Mouse (Mus musculus) mature B cell (primary cell): ENCODE measurements around the gene Saal1.
"Not testable (repeated sequence)": the region's sequence is repeated elsewhere in the genome, so short reads cannot be mapped to it uniquely, and the experiment has no call there.

Experiments
- in situ Hi-C: fragments of 300-500 bp; cut with MboI; formaldehyde crosslinking; loops from 2 replicates; pipeline ENCODE4 v1.14.3; 2019

Gene Saal1

DNA sequence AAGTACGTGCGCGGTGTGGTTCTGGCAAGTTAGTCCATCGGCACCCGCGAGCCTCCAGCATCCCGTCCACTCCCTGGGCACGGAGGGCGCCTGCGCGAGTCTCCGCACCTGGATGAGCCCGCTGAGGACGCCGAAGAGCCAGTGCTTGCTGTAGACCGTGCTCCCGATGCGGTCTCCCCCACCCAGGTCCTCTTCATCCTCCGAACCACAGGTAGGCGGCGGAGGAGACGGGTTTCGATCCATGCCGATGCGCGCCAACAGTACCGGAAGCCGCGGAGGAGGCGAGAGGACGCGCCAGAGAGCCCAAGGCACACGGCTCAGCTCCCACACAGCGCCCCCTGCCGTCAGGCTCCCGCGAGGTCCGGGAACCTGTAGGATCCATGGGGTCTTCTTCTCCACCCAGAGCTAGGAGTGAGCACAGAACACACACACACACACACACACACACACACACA lies at the start of gene Saal1:
TSS of gene Saal1 (minus strand) at position 291 of the 455 bp plus-strand sequence.
- in situ Hi-C loops, result no loop called here

DNA sequence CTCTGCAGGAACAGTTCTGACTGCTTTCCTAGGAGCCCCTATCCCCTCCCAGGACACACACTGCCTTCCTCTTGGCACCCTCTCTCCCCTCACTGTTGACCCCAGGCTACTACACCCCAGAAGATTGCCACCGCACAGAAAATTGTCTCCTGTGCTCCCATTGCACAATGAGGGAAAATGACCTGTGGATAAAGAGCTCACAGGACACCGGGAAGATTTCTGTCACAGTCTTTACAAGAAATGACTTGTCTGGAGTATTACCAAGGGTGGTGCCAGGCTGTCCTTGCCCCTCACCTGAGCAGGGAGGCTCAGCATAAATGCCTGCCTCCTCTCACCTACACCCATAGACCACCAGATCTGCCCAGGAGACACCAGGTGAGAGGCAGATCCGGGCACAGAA lies 41.0 kb upstream of the Saal1 start, which contains the start of gene Saa2:
TSS of gene Saa2 (plus strand) at position 301 of the 400 bp plus-strand sequence.
- in situ Hi-C loops, result no loop called here

DNA sequence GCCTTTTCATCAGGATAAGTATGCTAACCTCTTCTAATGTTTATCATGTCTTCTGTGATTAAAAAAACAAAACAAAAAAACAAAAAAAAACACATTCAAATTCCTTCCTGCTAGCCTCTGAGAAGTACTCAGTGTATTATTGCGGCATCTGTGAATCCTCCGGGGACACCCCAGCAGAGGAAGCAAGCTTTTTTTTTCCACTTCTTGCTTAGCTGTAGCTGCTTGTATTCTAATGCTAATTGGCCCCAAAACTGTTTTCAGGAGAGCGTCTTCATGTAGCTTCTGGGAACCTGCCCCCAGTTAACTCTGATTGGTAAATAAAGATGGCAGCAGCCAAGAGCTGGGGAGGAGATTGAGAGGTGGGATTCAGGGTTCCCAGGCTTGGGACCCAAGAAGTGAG lies 38.0 kb upstream of the Saal1 start:
- in situ Hi-C loops, result no loop called here

- in situ Hi-C loops, result no loop called here
Measured at GRCm38 (mm10) chr7:46746381-46746780, 35.9 kb upstream of the Saal1 start.

- in situ Hi-C loops, result no loop called here
Measured at GRCm38 (mm10) chr7:46745816-46746215, 35.3 kb upstream of the Saal1 start.

GRCm38 (mm10) chr7:46742880-46743279 lies 32.4 kb upstream of the Saal1 start, which contains the start of gene Saa1:
Gene Saa1, minus strand, starts transcription at chr7:46742980.
- in situ Hi-C loops, result not testable (repeated sequence)

GRCm38 (mm10) chr7:46740041-46740440 lies 29.6 kb upstream of the Saal1 start:
- in situ Hi-C loops, result not testable (repeated sequence)

DNA sequence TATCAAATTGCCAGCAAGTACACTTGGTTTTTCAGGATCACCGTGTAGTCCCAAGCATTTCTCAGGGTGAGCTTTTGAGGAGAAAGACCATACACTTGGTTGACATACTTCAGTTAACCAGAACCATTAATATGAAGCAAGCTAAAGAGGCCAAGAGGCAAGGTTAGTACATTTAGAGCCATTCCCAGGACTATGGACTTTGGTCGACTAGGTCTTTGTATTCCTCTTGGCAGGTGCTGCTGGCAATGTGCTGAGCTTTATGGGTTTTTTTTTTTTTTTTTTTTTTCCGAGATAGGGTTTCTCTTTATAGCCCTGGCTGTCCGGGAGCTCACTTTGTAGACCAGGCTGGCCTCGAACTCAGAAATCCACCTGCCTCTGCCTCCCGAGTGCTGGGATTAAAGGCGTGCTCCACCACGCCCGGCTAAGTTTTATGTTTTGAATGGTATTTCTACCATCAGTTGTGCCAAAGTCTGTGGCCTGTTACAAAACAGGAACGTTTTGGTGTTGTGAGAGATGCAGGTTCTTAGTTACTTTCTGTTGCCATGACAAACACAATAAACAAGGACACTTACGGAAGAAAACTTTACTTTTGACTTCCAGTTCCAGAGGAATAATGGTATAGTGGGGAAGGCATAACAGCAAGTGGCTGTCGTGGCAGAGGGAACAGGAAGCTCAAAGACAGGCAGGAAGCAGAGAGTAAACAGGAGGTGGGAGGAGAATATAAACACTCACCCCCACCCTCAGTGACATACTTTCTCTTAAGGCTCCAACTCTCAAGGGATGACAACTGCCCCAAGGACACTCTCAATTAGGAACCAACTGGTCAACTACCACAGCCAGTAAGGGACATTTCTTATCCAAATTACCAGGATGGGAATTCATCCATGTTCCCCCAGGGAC lies 28.3 kb upstream of the Saal1 start:
- in situ Hi-C loops, result no loop called here

GRCm38 (mm10) chr7:46734983-46735382 lies 24.5 kb upstream of the Saal1 start:
- in situ Hi-C loops, result no loop called here

DNA sequence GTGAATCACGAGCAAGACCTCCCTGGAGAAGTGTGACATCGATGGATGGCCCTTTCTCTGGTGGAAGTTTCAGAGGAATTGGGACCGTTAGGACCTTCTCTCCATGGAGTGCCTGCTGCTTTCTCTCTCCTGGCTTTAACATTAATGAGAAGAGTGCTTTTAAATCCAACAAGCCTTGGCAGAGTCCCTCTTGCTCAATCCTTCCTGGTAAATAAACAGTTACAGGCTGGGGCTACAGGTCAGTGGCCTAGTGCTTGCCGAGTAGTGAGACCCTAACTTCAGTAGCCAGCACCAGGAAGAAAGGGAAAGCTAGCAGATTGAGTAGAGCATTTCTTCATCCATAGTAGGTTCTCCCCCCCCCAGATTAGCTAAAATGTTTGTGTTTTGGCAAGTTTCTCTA lies 22.0 kb upstream of the Saal1 start, which contains the start of gene Saa4:
TSS of gene Saa4 (minus strand) at position 146 of the 400 bp plus-strand sequence.
- in situ Hi-C loops, result no loop called here

- in situ Hi-C loops, result no loop called here
Measured at GRCm38 (mm10) chr7:46727584-46727983, 17.1 kb upstream of the Saal1 start.

GRCm38 (mm10) chr7:46724396-46724795 lies 13.9 kb upstream of the Saal1 start:
- in situ Hi-C loops, result no loop called here

DNA sequence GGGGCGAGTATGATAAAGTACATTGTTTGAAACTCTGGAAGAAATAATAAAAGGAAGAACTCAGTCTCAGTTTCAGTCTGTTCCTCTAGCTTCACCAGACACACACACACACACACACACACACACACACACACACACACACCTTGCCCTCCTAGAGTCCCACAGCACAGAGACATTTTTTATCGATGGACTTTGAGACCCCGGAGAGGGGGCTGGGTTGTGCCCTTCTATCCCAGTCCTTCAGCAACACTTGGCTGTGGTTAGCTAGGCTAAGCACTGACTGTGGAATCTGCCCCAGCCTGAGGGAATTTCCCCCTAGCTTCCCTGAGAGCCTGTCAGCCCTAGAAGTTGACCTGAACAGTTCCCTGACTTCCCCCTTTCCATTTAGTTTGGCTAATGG lies 13.4 kb upstream of the Saal1 start:
- in situ Hi-C loops, result no loop called here

DNA sequence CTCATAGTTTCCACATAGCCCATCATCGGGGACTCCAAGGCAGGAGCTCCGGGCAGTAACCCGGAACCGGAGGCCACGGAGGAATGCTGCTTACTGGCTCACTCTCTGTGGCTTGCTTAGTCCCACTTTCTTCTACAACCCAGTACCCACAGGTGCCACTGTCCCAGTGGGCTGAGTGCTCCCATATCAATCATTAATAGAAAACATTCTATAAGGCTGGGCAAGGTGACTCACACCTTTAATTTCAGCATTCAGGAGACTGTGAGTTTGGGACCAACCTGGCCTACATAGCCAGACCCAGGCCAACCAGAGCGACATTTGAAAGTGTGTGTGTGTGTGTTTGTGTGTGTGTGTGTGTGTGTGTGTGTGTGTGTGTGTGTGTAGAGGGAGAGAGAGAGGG lies 12.9 kb upstream of the Saal1 start:
- in situ Hi-C loops, result no loop called here

DNA sequence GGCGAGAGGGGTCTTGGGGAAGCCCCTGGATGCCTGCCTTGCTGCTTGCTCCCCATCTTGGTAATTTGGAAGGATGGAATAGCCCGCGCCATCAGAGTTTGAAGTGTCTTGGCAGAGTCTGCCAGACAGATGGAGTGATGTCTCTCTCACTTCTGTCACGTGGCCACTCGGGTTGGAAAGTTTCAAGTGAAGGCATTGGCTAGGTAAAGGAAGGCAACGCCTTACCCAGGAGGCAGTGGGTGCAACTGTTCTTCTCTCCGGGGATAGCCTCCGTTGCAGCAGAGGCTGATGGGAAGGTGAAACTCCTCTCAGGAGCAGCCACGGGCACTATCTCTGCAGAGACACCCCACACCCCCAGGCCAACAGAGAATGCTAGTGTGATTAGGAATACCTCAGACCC lies 10.0 kb upstream of the Saal1 start:
- in situ Hi-C loops, result no loop called here

DNA sequence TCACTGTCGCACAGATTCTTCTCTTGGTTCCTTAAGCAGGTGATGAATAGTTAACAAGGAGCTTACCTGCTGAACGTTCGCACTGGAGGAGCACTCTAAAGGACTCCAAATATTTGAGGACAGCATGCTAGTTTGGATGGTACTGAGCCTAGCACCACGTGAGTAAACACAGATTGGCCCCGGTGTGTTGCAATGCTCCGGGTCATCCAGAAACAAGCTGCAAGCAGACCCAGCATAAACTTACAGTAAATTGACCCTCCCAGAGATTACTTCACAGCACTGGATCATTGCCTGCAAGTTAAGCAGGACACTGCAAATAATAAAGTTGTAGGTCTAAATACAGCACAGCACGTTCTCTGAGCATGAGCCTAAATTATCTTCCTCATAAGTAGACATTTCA lies 9.0 kb upstream of the Saal1 start:
- in situ Hi-C loops, result no loop called here

- in situ Hi-C loops, result no loop called here
Measured at GRCm38 (mm10) chr7:46718591-46719270, 8.3 kb upstream of the Saal1 start.

GRCm38 (mm10) chr7:46716897-46717296 lies 6.4 kb upstream of the Saal1 start:
- in situ Hi-C loops, result no loop called here

DNA sequence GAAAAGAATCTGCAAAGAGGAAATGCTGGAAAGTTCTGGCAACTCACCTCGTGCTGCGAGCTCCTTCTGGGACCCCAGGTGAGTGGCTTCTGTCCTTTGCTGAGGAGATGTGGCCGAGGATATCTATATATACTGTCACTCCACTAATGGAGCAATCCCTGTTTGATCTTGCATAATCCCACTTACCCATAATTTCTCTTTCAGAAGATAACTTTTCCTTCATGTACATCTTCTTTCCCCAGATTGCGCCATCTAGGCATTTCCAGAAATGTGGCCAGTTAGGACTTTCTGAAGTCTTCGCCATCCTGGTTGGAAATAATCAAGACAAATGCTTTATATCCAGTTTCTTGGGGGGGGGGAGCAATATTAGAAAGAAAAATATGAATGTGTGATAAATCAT lies 5.1 kb upstream of the Saal1 start, which contains the start of gene Saa3:
TSS of gene Saa3 (minus strand) at position 101 of the 400 bp plus-strand sequence.
- in situ Hi-C loops, result no loop called here

- in situ Hi-C loops, result no loop called here
Measured at GRCm38 (mm10) chr7:46714518-46714917, 4.0 kb upstream of the Saal1 start.

DNA sequence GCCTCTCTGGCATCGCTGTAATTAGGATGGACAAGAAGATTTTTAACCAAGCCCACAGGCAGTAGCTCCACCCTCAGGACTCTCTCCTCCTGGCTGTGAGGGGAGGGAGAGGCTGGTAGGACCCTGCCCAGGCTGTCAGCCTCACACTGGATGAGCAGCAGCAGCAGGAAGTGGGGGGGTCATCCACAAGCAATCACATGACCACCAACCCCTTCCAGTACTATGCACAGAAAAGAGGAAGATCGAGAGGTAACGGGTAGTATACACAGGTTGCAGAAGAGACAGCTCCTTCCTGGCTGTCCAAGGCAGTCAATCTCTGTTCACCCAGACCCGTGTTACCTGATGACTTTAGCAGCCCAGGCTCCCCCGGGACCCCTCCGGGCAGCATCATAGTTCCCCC lies 1.8 kb upstream of the Saal1 start:
- in situ Hi-C loops, result no loop called here

DNA sequence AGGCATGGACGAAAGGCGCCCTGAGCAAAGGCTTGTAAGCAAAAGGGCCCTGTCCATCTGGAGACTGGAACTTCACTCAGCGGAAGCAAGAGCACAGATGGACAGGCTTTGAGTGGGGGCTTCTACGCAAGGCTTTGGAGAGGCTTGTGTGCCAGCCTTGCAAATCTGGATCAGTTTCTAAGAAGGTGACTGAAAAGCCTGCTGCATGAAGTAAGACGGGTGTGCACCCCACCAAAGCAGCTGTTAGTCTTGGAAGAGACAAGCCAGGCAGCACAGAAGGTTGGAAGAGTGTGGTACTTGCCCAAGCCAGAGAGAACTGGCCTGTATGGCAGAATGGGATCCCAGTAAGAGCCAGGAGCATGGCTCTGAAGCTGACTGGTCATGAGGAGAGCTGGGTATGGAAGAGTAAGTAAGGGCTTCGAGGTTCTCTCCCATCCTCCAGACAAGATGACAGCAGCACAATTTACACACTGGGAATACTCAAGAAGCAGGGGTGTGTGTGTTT lies 9.9 kb downstream of the Saal1 start:
- in situ Hi-C loops, result no loop called here

DNA sequence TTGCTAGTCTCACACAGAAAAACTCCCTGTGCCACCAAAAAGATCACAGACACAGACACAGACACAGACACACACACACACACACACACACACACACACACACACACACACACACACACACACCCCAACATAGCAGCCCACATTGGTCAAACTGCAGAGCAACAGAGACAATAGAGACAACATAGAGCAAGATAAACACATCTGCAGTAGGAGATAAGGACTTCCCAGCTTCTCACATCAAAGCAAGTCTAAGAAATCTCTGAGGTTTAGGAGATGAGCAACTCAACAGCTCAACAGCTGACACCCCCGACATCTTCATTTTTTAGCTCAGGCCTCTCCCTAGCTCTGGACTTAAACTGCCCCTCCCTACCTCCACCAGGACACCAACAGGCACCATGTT lies 13.7 kb downstream of the Saal1 start:
- in situ Hi-C loops, result no loop called here
